Mouse (Mus musculus) spleen, adult 2 months (tissue): Measurements from ENCODE around the gene Agbl4.

Source experiments
- CTCF ChIP-seq: fragments of 200-500 bp; IDR thresholded peaks from 2 replicates; pipeline ENCODE4 v1.5.1; 2011; ENCODE audit warnings: mild to moderate bottlenecking, inconsistent platforms; ENCODE audit not compliant: insufficient read depth, insufficient read length, insufficient replicate concordance; ENCODE audit errors: extremely low read depth
- POLR2A ChIP-seq: fragments of 200-500 bp; IDR thresholded peaks from 2 replicates; pipeline ENCODE4 v1.6.1; 2011; ENCODE audit warnings: low read depth, low read length, inconsistent platforms

- TF ChIP-seq POLR2A (no peak), CTCF (no peak)
These were observed 959.7 kb downstream of the Agbl4 start for GRCm38 (mm10) chr4:111357176-111357575.
